Mouse (Mus musculus): ENCODE results near the gene Rpl23a. TPM values are rescaled to one million over a fixed set of nuclear protein-coding genes. Genes with fewer than 3 reads are reported as not detected.

The Rpl23a gene
- polyA plus RNA-seq, 1 experiment from 2014 or later, result 768 TPM

DNA sequence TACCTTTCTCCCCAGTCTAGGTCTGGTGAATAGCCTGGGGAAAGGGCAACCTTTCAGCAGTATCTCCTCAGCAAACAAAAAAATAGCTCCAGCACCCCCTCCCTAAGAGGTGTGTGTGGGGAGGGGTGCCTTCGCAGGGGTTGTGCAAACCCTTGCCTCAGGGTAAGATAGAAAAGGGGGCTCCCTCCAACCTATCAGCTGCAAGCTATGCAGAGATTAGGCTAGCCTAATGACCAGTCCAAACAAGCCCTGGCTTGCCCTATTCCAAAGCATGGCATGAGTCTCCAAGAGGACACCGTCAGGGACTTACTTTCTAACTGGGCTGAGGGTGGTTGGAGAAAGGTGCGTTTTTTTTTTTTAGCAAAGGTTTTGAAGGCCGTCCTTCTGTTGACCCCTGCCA, 17.2 kb downstream of the Rpl23a start:
- H3K9ac ChIP-seq (ENCODE audit: low read depth, low read length), result peak overlapping the region; percentile 88; the same call in 1 of the 2 replicates
- 34% methylated on average over 4 of the region's 4 CpGs for WGBS
- H3K4me1 ChIP-seq (replicated peaks; ENCODE audit: control insufficient read depth, insufficient read depth, low read length), result peaks cover 14% of the 10 kb centered on the region; the same call in 1 of the 2 replicates

DNA sequence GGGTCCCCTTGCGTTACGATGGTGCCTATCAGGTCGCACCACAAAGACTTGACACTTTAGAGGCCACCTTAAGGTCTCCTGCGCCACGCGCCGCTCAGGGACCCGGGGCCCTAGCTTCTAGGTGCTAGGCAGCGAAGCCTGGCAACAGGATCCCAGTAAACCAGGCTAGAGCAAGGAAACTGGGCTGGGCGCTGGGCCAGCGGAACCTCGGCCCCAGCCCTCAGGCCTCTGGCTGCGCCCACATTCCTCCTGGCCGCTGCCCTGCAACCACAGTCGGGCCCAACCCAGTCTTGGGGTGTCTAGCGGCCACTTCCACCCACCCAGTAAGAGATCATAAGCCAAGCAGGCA, 17.6 kb downstream of the Rpl23a start:
- H3K4me3 ChIP-seq (ENCODE audit: low read depth, low read length), result peak overlapping the region; percentile 88
- H3K27me3 ChIP-seq (replicated peaks; ENCODE audit: control insufficient read depth, insufficient read depth, low read length), result no peaks in the 10 kb centered on the region
- peaks cover 15% of the 10 kb centered on the region for H3K36me3 ChIP-seq (ENCODE audit: control insufficient read depth, insufficient read depth)
- H3K27ac ChIP-seq (ENCODE audit: low read depth, low read length), result peak overlapping the region; percentile 97
- H3K9me3 ChIP-seq (ENCODE audit: control insufficient read depth), result no peaks in the 10 kb centered on the region
- peak; percentile 50 for ATAC-seq
- peaks cover 14% of the 10 kb centered on the region; the same call in 1 of the 2 replicates for H3K4me1 ChIP-seq (replicated peaks; ENCODE audit: control insufficient read depth, insufficient read depth, low read length)
- H3K4me2 ChIP-seq (replicated peaks; ENCODE audit: low read depth), result peak overlapping the region; percentile 89
- peak overlapping the region; percentile 88 for H3K9ac ChIP-seq (ENCODE audit: low read depth, low read length)
- no peak for TF ChIP-seq CTCF (IDR thresholded peaks at IDR 0.05; ENCODE audit: low read depth)
- WGBS, result 3% methylated on average over 16 of the region's 16 CpGs

More for the DNA sequence above, 17.2 kb downstream of the Rpl23a start:
- Histone ChIP-seq H3K27ac (ENCODE audit: low read depth, low read length) (peak overlapping the region; percentile 97), H3K36me3 (ENCODE audit: control insufficient read depth, insufficient read depth) (peaks cover 14% of the 10 kb centered on the region), H3K9me3 (ENCODE audit: control insufficient read depth) (no peaks in the 10 kb centered on the region), H3K4me3 (ENCODE audit: low read depth, low read length) (peak overlapping the region; percentile 88; the same call in 1 of the 2 replicates), H3K27me3 (replicated peaks; ENCODE audit: control insufficient read depth, insufficient read depth, low read length) (no peaks in the 10 kb centered on the region), H3K4me2 (replicated peaks; ENCODE audit: low read depth) (peak overlapping the region; percentile 89)
- no peak for TF ChIP-seq CTCF (IDR thresholded peaks at IDR 0.05; ENCODE audit: low read depth)
- no peak for ATAC-seq

DNA sequence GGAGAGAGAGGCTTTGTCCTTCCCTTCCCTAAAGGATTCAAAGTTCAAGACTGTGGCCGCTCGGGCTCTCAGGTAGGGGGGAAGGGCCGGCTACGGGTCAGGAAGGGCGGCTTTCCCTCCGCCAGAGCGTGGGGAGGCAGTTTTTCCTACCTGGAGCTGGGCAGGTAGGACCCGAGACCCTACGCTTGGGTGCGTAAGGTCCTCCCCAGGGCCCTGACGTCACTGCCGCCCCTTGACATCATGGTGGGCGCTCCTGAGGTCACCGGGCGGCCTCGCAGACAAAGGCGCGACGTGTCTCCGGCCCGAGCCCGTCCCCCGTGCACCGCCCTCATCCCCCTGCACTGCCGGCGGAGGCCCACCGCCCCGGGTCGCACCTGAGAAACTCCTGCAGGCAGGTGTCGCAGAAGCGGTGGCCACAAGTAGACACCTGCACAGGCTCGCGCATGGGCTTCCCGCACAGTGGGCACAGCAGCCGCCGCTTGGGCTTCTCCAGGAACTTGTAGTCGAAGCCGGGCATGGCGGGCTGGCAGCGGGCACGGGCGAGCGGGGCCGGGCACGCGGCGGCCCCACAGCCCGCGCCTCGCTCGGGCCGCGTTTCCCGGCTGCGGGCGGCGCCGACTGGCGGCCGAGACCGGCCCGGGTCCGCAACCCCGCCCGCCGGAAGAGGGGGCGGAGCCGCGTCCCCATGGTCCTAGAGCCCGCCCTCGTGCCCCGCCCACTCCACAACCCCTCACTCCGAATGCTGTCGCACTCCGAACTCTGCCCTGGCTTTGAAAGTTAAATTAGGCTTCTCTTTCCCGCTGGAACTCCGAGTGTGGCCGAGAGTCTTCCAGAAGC, 18.2 kb downstream of the Rpl23a start, which contains the start of gene Traf4:
Traf4 (minus strand) TSS at position 666 of the 837 bp plus-strand sequence.
- Histone ChIP-seq H3K27me3 (replicated peaks; ENCODE audit: control insufficient read depth, insufficient read depth, low read length) (no peaks in the 10 kb centered on the region), H3K36me3 (ENCODE audit: control insufficient read depth, insufficient read depth) (peaks cover 21% of the 10 kb centered on the region), H3K27ac (ENCODE audit: low read depth, low read length) (peak within 1 kb of the TSS; percentile 97), H3K4me3 (ENCODE audit: low read depth, low read length) (peak within 1 kb of the TSS; percentile 88), H3K9me3 (ENCODE audit: control insufficient read depth) (no peaks in the 10 kb centered on the region), H3K9ac (ENCODE audit: low read depth, low read length) (peak within 1 kb of the TSS; percentile 88), H3K4me1 (replicated peaks; ENCODE audit: control insufficient read depth, insufficient read depth, low read length) (peaks cover 14% of the 10 kb centered on the region; the same call in 1 of the 2 replicates), H3K4me2 (replicated peaks; ENCODE audit: low read depth) (peak within 1 kb of the TSS; percentile 89)
- WGBS, result under 1% methylated on average over 65 of the region's 78 CpGs
- ATAC-seq, result peak; percentile 74
- TF ChIP-seq CTCF (IDR thresholded peaks at IDR 0.05; ENCODE audit: low read depth), result peak; percentile 51

DNA sequence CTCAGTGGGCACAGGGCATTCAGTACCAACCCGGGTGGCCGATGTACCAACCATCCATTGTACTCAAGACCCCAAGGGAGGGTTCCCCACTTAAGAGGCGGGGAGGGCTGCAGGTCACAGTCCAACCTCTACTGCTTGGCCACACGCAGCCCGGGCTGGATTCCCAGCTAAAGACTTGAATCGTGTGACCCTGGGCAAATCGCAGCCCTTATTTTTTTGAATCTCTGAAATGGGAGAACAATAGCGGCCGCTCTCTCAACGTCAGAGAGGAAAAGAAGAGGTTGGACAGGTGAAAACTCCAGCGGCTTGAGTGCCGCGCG, 18.8 kb downstream of the Rpl23a start:
- no peak for ATAC-seq
- under 1% methylated on average over 14 of the region's 14 CpGs for WGBS

DNA sequence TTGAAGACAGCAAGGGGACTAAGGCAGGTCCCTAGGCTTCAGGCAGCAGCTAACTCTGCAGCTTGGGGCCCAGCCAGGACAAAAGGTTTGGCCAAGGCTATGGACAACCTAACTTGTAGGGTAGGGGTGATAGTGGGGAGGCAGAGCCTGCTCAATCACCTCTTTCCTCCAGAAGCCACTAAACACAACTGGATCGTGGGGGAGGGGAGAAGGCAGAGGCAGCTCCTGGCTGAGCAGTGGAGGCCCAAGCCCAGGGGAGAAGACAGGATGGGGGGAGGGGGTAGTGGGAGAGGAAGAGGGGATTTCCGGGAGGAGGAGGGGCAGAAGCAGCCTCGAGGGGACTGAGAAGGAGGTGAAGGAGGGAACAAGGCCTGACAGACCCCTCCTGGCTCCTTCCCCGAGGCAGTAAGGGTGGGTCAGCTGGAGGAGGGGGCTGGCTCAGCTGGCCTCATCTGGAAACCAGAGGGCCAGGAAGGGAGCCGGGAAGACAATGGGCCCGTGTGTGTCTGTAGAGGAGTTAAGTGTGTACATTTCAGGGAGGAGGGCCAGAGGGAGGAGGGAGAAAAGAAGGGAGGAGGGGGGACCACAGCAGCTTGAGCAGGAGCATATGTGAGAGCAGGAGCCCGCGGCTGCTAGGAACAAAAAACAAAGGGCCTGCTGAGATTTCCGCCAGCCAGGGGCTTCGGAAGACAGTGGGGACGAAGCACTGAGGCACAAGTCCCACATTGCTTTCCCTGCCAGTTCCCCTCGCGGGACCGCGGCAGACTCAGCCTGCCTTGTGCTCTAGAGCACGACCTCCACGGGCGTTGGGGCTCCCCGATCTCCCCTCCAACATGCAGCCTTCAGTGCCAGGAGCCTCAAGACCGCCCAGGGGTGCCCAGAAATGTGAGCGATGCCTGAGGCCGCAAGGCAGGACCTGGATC, 19.4 kb downstream of the Rpl23a start:
- TF ChIP-seq CTCF (IDR thresholded peaks at IDR 0.05; ENCODE audit: low read depth), result no peak
- ATAC-seq, result no peak
- H3K36me3 ChIP-seq (ENCODE audit: control insufficient read depth, insufficient read depth), result peaks cover 30% of the 10 kb centered on the region

More for the DNA sequence above, 18.8 kb downstream of the Rpl23a start:
- no peaks in the 10 kb centered on the region for H3K9me3 ChIP-seq (ENCODE audit: control insufficient read depth)
- no peaks in the 10 kb centered on the region for H3K27me3 ChIP-seq (replicated peaks; ENCODE audit: control insufficient read depth, insufficient read depth, low read length)
- no peak for TF ChIP-seq CTCF (IDR thresholded peaks at IDR 0.05; ENCODE audit: low read depth)
- peak overlapping the region; percentile 89 for H3K4me2 ChIP-seq (replicated peaks; ENCODE audit: low read depth)
- peaks cover 27% of the 10 kb centered on the region for H3K36me3 ChIP-seq (ENCODE audit: control insufficient read depth, insufficient read depth)
- peaks cover 14% of the 10 kb centered on the region; the same call in 1 of the 2 replicates for H3K4me1 ChIP-seq (replicated peaks; ENCODE audit: control insufficient read depth, insufficient read depth, low read length)
- peak overlapping the region; percentile 88 for H3K4me3 ChIP-seq (ENCODE audit: low read depth, low read length)
- peak overlapping the region; percentile 88 for H3K9ac ChIP-seq (ENCODE audit: low read depth, low read length)
- H3K27ac ChIP-seq (ENCODE audit: low read depth, low read length), result peak overlapping the region; percentile 97

More for the DNA sequence above, 19.4 kb downstream of the Rpl23a start:
- WGBS, result under 1% methylated on average over 22 of the region's 22 CpGs
- Histone ChIP-seq H3K4me2 (replicated peaks; ENCODE audit: low read depth) (peak overlapping the region; percentile 89), H3K9ac (ENCODE audit: low read depth, low read length) (peak overlapping the region; percentile 88), H3K27ac (ENCODE audit: low read depth, low read length) (peak overlapping the region; percentile 97), H3K9me3 (ENCODE audit: control insufficient read depth) (no peaks in the 10 kb centered on the region), H3K4me1 (replicated peaks; ENCODE audit: control insufficient read depth, insufficient read depth, low read length) (peaks cover 14% of the 10 kb centered on the region; the same call in 1 of the 2 replicates), H3K27me3 (replicated peaks; ENCODE audit: control insufficient read depth, insufficient read depth, low read length) (no peaks in the 10 kb centered on the region), H3K4me3 (ENCODE audit: low read depth, low read length) (peak overlapping the region; percentile 88)
